In genomic region chr3:135691191-135692131, GRCm38 (mm10) we compare ENCODE assay signal across 7 mouse cellular contexts. TPM values are rescaled to one million over a fixed set of nuclear protein-coding genes. Genes with fewer than 3 reads are reported as not detected.
DNase-seq lines count a peak whose midpoint lies in the region; ATAC-seq and TF ChIP-seq lines count a peak whose summit lies in the region.

Gene Nfkb1 (minus strand): TSS chr3:135691547.

- H3K4me2 ChIP-seq in intestine, postnatal 0 days (replicated peaks; ENCODE audit: low read depth): peak within 1 kb of the TSS; percentile 81
- H3K4me2 ChIP-seq in limb, embryonic 12.5 days: peak within 1 kb of the TSS; percentile 82
- H3K4me2 ChIP-seq in midbrain, embryonic 13.5 days (replicated peaks): peak within 1 kb of the TSS; percentile 79

- peaks cover 5% of the 10 kb centered on the region; the same call in 1 of the 2 replicates for H3K9me3 ChIP-seq in embryonic facial prominence, embryonic 10.5 days
- no peaks in the 10 kb centered on the region for H3K9me3 ChIP-seq in intestine, postnatal 0 days (ENCODE audit: control insufficient read depth)
- 0 out of 2 replicates have a peak, but pooled peaks cover 6% of the 10 kb centered on the region for H3K9me3 ChIP-seq in limb, embryonic 12.5 days
- H3K9me3 ChIP-seq in midbrain, embryonic 13.5 days: 0 out of 2 replicates have a peak, but pooled peaks cover 8% of the 10 kb centered on the region

- WGBS in embryonic facial prominence, embryonic 10.5 days: 4% methylated on average over 102 of the region's 102 CpGs
- WGBS in intestine, postnatal 0 days: 1% methylated on average over 60 of the region's 102 CpGs
- under 1% methylated on average over 61 of the region's 102 CpGs for WGBS in limb, embryonic 12.5 days
- under 1% methylated on average over 75 of the region's 102 CpGs for WGBS in midbrain, embryonic 13.5 days
- 2% methylated on average over 102 of the region's 102 CpGs for WGBS in small intestine, adult 2 months

- peak within 1 kb of the TSS; percentile 100 for H3K9ac ChIP-seq in intestine, postnatal 0 days (ENCODE audit: low read depth, low read length)
- peak within 1 kb of the TSS; percentile 97 for H3K9ac ChIP-seq in limb, embryonic 12.5 days (replicated peaks)
- peak within 1 kb of the TSS; percentile 90 for H3K9ac ChIP-seq in midbrain, embryonic 13.5 days (replicated peaks)

- ATAC-seq in intestine, postnatal 0 days: peak; percentile 82
- ATAC-seq in limb, embryonic 12.5 days (ENCODE audit: insufficient number of reproducible peaks, insufficient read depth, low FRiP score, low TSS enrichment, low read depth): peak; percentile 66
- peak; percentile 91 for ATAC-seq in midbrain, embryonic 13.5 days

- H3K27ac ChIP-seq in embryonic facial prominence, embryonic 10.5 days (replicated peaks): peak within 1 kb of the TSS; percentile 98
- H3K27ac ChIP-seq in intestine, postnatal 0 days (ENCODE audit: low read depth, low read length): peak within 1 kb of the TSS; percentile 97
- peak within 1 kb of the TSS; percentile 90 for H3K27ac ChIP-seq in limb, embryonic 12.5 days
- H3K27ac ChIP-seq in midbrain, embryonic 13.5 days: peak within 1 kb of the TSS; percentile 91
- H3K27ac ChIP-seq in small intestine, adult 2 months (ENCODE audit: insufficient read depth, low read depth, low read length): peak within 1 kb of the TSS; percentile 92

- DNase-seq in adrenal gland, adult 8-10 months: peak; percentile 47
- peak; percentile 73 for DNase-seq in embryonic facial prominence, embryonic 10.5 days (ENCODE audit: low spot score)
- peak; percentile 99 for DNase-seq in heart, adult 11 months

- H3K27me3 ChIP-seq in embryonic facial prominence, embryonic 10.5 days (replicated peaks; ENCODE audit: low read depth, poor library complexity, severe bottlenecking): peaks cover 11% of the 10 kb centered on the region; the same call in 1 of the 2 replicates
- H3K27me3 ChIP-seq in intestine, postnatal 0 days (replicated peaks; ENCODE audit: control insufficient read depth, insufficient read depth, low read length): no peaks in the 10 kb centered on the region
- peaks cover 12% of the 10 kb centered on the region for H3K27me3 ChIP-seq in limb, embryonic 12.5 days
- H3K27me3 ChIP-seq in midbrain, embryonic 13.5 days: peaks cover 7% of the 10 kb centered on the region
- no peaks in the 10 kb centered on the region for H3K27me3 ChIP-seq in small intestine, adult 2 months (ENCODE audit: control insufficient read depth, insufficient read depth, low read length)

- peak; percentile 53; the same call in 1 of the 2 replicates for TF ChIP-seq POLR2A in small intestine, adult 2 months (IDR thresholded peaks at IDR 0.05; ENCODE audit: low read depth, low read length)

- H3K36me3 ChIP-seq in embryonic facial prominence, embryonic 10.5 days (replicated peaks): peaks cover 10% of the 10 kb centered on the region
- no peaks in the 10 kb centered on the region for H3K36me3 ChIP-seq in intestine, postnatal 0 days (ENCODE audit: control insufficient read depth, insufficient read depth)
- peaks cover 3% of the 10 kb centered on the region; the same call in 1 of the 2 replicates for H3K36me3 ChIP-seq in limb, embryonic 12.5 days
- H3K36me3 ChIP-seq in midbrain, embryonic 13.5 days: no peaks in the 10 kb centered on the region
- H3K36me3 ChIP-seq in small intestine, adult 2 months (ENCODE audit: control insufficient read depth, insufficient read depth, low read length): 0 out of 2 replicates have a peak, but pooled peaks cover under 1% of the 10 kb centered on the region

- H3K4me1 ChIP-seq in embryonic facial prominence, embryonic 10.5 days: peaks cover 49% of the 10 kb centered on the region
- H3K4me1 ChIP-seq in intestine, postnatal 0 days (replicated peaks; ENCODE audit: control insufficient read depth, insufficient read depth, low read length): 0 out of 2 replicates have a peak, but pooled peaks cover 14% of the 10 kb centered on the region
- H3K4me1 ChIP-seq in limb, embryonic 12.5 days (replicated peaks): peaks cover 35% of the 10 kb centered on the region
- H3K4me1 ChIP-seq in midbrain, embryonic 13.5 days (replicated peaks): peaks cover 32% of the 10 kb centered on the region
- H3K4me1 ChIP-seq in small intestine, adult 2 months (ENCODE audit: control insufficient read depth, insufficient read depth, insufficient read length, low read length): peaks cover 13% of the 10 kb centered on the region; the same call in 1 of the 2 replicates

- no peak for TF ChIP-seq CTCF in intestine, postnatal 0 days (IDR thresholded peaks at IDR 0.05; ENCODE audit: low read depth)
- no peak for TF ChIP-seq CTCF in small intestine, adult 2 months (IDR thresholded peaks at IDR 0.05; ENCODE audit: extremely low read depth, insufficient read length, insufficient replicate concordance, low read depth, low read length)

- H3K4me3 ChIP-seq in embryonic facial prominence, embryonic 10.5 days: peak within 1 kb of the TSS; percentile 87
- peak within 1 kb of the TSS; percentile 93 for H3K4me3 ChIP-seq in intestine, postnatal 0 days (ENCODE audit: low read depth, low read length)
- peak within 1 kb of the TSS; percentile 87 for H3K4me3 ChIP-seq in limb, embryonic 12.5 days (replicated peaks)
- H3K4me3 ChIP-seq in midbrain, embryonic 13.5 days (replicated peaks): peak within 1 kb of the TSS; percentile 83
- H3K4me3 ChIP-seq in small intestine, adult 2 months (ENCODE audit: low read depth, low read length): peak within 1 kb of the TSS; percentile 98

RNA-seq across cellular contexts. Expression of gene Nfkb1, which starts in this region (rescaled TPM):
- total RNA-seq in adrenal gland, adult 8-10 months (2022): 10 to 100 TPM; 55.7 to 60.5 (median 58.6) TPM
- polyA plus RNA-seq in embryonic facial prominence, embryonic 10.5 days (2016; fragmentation: Nextera tagmentation; extraction: Ambion mirVana): 12.7 and 13.3 TPM in 2 replicates
- polyA plus RNA-seq in intestine, postnatal 0 days (2015; fragmentation: Nextera tagmentation; extraction: Ambion mirVana): 15.2 and 16.7 TPM in 2 replicates
- 12.1 and 16.8 TPM in 2 replicates for polyA plus RNA-seq in limb, embryonic 12.5 days (2016; fragmentation: Nextera tagmentation; extraction: Ambion mirVana)
- polyA plus RNA-seq in midbrain, embryonic 13.5 days (2015; fragmentation: Nextera tagmentation; extraction: Ambion mirVana): 6.8 and 7.2 TPM in 2 replicates
- polyA plus RNA-seq in small intestine, adult 2 months (2012; rRNA removed): 34.9 and 94.2 TPM in 2 replicates

Comparison
In these comparisons a context has a peak if more than half of its experiments do, and no peak if none do; other contexts are left out.
1. Peak in every context shown above with its lines: DNase-seq, ATAC-seq, H3K4me3 ChIP-seq and H3K27ac ChIP-seq.
2. DNase-seq: peak in every context shown above with its lines; median percentile 99 in heart, adult 11 months; 73 in embryonic facial prominence, embryonic 10.5 days; 47 in adrenal gland, adult 8-10 months.